In the genomic region with DNA sequence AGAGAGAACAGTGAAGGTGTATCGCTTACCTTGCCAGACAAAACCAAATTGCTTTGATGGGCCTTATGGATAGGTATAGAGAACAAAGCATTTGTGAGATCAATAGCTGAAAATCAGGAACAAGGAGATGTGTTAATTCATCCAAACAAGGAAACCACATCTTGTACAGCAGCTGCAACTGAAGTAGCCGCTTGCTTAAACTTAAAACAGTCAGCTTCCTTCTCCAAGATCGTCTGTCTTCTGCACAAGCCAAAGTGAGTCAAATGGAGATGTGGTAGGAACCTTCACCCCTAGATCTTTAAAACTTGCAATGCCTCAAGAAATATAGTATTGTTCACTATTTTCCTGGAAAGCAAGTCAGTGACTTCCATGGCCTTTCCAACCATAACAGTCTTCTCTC, we compare ENCODE assay signal across 20 mouse cellular contexts.
DNase-seq lines count a peak whose midpoint lies in the region; ATAC-seq lines count a peak whose summit lies in the region.
"Had no signal": no experiment of that assay in that cellular context is flagged by ENCODE, and none has a peak within 500 bp of the region (broad histone marks: within the 10 kb centered on the region; RNA-seq: fewer than 3 reads in every experiment).

No protein-coding gene starts in this region.

- ATAC-seq in common myeloid progenitor, adult 5-6 weeks (replicated peaks; ENCODE audit: low read depth, poor library complexity, severe bottlenecking), result 0 out of 2 replicates have a peak, but pooled peaks have one; percentile 22
- ATAC-seq in granulocyte monocyte progenitor cell, adult 5-6 weeks (replicated peaks; ENCODE audit: poor library complexity, severe bottlenecking), result peak; percentile 62
- peak; percentile 66 for ATAC-seq in megakaryocyte, adult 5-6 weeks (ENCODE audit: poor library complexity, severe bottlenecking)
- ATAC-seq in erythroblast, adult 5-6 weeks (replicated peaks; ENCODE audit: low FRiP score, poor library complexity, severe bottlenecking), result no peak
- ATAC-seq: activated CD4-positive, CD25-positive, alpha-beta regulatory T cell, adult 4 months; forebrain, embryonic 13.5 days; forebrain, embryonic 15.5 days; forebrain, postnatal 0 days; Patski had no signal

- DNase-seq in frontal cortex, adult 2 months (ENCODE audit: extremely low spot score in 1 of 2, low spot score in 1 of 2), result no peak
- no peak for DNase-seq in urinary bladder, adult 18-20 months (ENCODE audit: low spot score in 2 of 2)
- DNase-seq: adrenal gland, adult 8-10 months; adrenal gland, postnatal 14 days; adrenal gland, postnatal 36 days; cerebellum, adult 11-12 months; cerebellum, adult 2 months; cerebellum, adult 9-10 months; cerebellum, postnatal 10 days; cerebellum, postnatal 25 days; embryo, embryonic 11 days; forebrain, postnatal 0 days had no signal
